21 mouse cellular contexts compared by ENCODE assay signal in the genomic region with DNA sequence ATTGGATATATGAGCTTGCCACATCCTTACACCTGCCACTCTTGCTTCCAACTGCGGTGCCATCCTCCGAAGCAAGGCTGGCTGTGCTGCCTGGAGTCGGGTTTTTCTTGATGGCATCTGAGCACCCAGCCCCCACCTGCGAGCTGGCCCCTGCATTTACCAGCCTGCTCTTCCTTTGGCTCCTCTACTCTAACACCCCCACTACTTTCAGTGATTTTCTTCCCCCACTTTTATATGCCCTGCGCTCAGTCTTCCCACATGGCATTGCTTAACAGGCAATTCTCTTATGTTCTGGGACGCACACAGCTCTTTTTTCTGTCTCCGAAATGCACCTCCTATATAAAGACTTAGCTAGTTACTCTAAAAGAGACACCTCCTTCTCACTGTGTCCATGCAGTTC. TPM values are rescaled to one million over a fixed set of nuclear protein-coding genes. Genes with fewer than 3 reads are reported as not detected.
DNase-seq lines count a peak whose midpoint lies in the region; ATAC-seq lines count a peak whose summit lies in the region.
"Had no signal": no experiment of that assay in that cellular context is flagged by ENCODE, and none has a peak within 500 bp of the region (broad histone marks: within the 10 kb centered on the region; RNA-seq: fewer than 3 reads in every experiment).

No protein-coding gene starts in this region.

- no peak overlapping the region for H3K4me3 ChIP-seq in heart, embryonic 11.5 days (ENCODE audit: low read depth, low read length)

- H3K27me3 ChIP-seq in heart, embryonic 11.5 days (ENCODE audit: control insufficient read depth, insufficient read depth, low read length), result no peaks in the 10 kb centered on the region
- H3K27me3 ChIP-seq: stomach, embryonic 15.5 days had no signal

- no peaks in the 10 kb centered on the region for H3K9me3 ChIP-seq in heart, embryonic 11.5 days (replicated peaks; ENCODE audit: control insufficient read depth, low read length)
- H3K9me3 ChIP-seq: forebrain, embryonic 10.5 days; hindbrain, embryonic 12.5 days; stomach, embryonic 15.5 days had no signal

- DNase-seq in left cerebral cortex, adult 18-20 months (ENCODE audit: low spot score in 2 of 2), result peak; percentile 55 to 70
- DNase-seq in left cerebral cortex, postnatal 4 days, result no peak
- peak; percentile 51 to 71 for DNase-seq in frontal cortex, adult 2 months (ENCODE audit: extremely low spot score in 1 of 2, low spot score in 1 of 2)
- peak; percentile 47 to 65 for DNase-seq in frontal cortex, postnatal 36 days (ENCODE audit: low spot score in 2 of 2)
- DNase-seq in right cerebral cortex, adult 2 months (ENCODE audit: low spot score in 2 of 2), result peak; percentile 52 to 54
- no peak for DNase-seq in embryo, embryonic 10 days (ENCODE audit: low spot score)
- no peak for DNase-seq in cerebellum, adult 9-11 months
- DNase-seq: forebrain, postnatal 0 days; heart, postnatal 10 days; kidney, adult 2 months; kidney, postnatal 14 days; liver; lung, postnatal 10 days; thymus, adult 2 months had no signal

- WGBS in heart, embryonic 11.5 days (ENCODE audit: insufficient replicate concordance), result 84% methylated on average over 7 of the region's 7 CpGs

- H3K36me3 ChIP-seq in heart, embryonic 11.5 days (ENCODE audit: control insufficient read depth, insufficient read depth, low read length), result no peaks in the 10 kb centered on the region
- H3K36me3 ChIP-seq: forebrain, embryonic 10.5 days; hindbrain, embryonic 12.5 days; stomach, embryonic 15.5 days had no signal

- ATAC-seq in heart, embryonic 11.5 days (replicated peaks; ENCODE audit: insufficient number of reproducible peaks, low FRiP score, low TSS enrichment), result no peak
- ATAC-seq: inflammation-experienced regulatory T-cells, adult 6 months had no signal

- intact Hi-C loops in left cerebral cortex, postnatal 4 days (cut with DNase I), result no loop called here

- peaks cover 3% of the 10 kb centered on the region; the same call in 1 of the 2 replicates for H3K4me1 ChIP-seq in heart, embryonic 11.5 days (ENCODE audit: control insufficient read depth, insufficient read depth, low read length)

- H3K9ac ChIP-seq in heart, embryonic 11.5 days (ENCODE audit: low read depth, low read length), result no peak overlapping the region
- H3K9ac ChIP-seq: hindbrain, embryonic 12.5 days; stomach, embryonic 15.5 days had no signal

- H3K27ac ChIP-seq in heart, embryonic 11.5 days (ENCODE audit: low read depth, low read length), result no peak overlapping the region
- H3K27ac ChIP-seq: hindbrain, embryonic 12.5 days; stomach, embryonic 15.5 days had no signal

- H3K4me2 ChIP-seq in heart, embryonic 11.5 days, result no peak overlapping the region

RNA-seq across cellular contexts. Expression of a gene that starts 1.2 kb away (rescaled TPM):
- 1 to 10 TPM; 2.3 to 3.0 TPM for total RNA-seq in left cerebral cortex, adult 18-20 months (2021)
- total RNA-seq in left cerebral cortex, postnatal 4 days (2021), result 1 to 10 TPM in 1 of 2 experiments, under 1 TPM in 1; 0.50 to 1.3 TPM
- polyA plus RNA-seq in frontal cortex, adult 2 months (2012; rRNA removed), result 1.1 and 1.2 TPM in 2 replicates
- polyA plus RNA-seq in heart, embryonic 11.5 days (2014; fragmentation: Nextera tagmentation; extraction: Ambion mirVana), result 2.0 and 2.5 TPM in 2 replicates
- total RNA-seq: forebrain, postnatal 0 days; megakaryocyte-erythroid progenitor cell, adult 5-6 weeks; neutrophil, adult 5-6 weeks had no signal
- polyA plus RNA-seq: inflammation-experienced regulatory T-cells, adult 6 months had no signal

RNA-seq across cellular contexts. Expression of a gene that starts 54.5 kb away (rescaled TPM):
- 10 to 100 TPM; 12.4 to 13.9 TPM for total RNA-seq in left cerebral cortex, adult 18-20 months (2021)
- total RNA-seq in left cerebral cortex, postnatal 4 days (2021), result 1 to 10 TPM; 2.2 to 2.4 TPM
- 11.0 and 11.9 TPM in 2 replicates for polyA plus RNA-seq in frontal cortex, adult 2 months (2012; rRNA removed)
- polyA plus RNA-seq in heart, embryonic 11.5 days (2014; fragmentation: Nextera tagmentation; extraction: Ambion mirVana), result 5.3 and 6.0 TPM in 2 replicates
- total RNA-seq: megakaryocyte-erythroid progenitor cell, adult 5-6 weeks had no signal
- polyA plus RNA-seq: inflammation-experienced regulatory T-cells, adult 6 months had no signal

Comparison
In these comparisons a context has a peak if more than half of its experiments do, and no peak if none do; other contexts are left out.
1. DNase-seq: peak in left cerebral cortex, adult 18-20 months (2 of 2), frontal cortex, adult 2 months (2 of 2), frontal cortex, postnatal 36 days (2 of 2) and right cerebral cortex, adult 2 months (2 of 2); none in left cerebral cortex, postnatal 4 days (single experiment), embryo, embryonic 10 days (single experiment) and cerebellum, adult 9-11 months (single experiment).